Mouse (Mus musculus) retina, postnatal 1 day (tissue): ENCODE measurements around the gene Gm20388.
"Not testable (repeated sequence)": the region's sequence is repeated elsewhere in the genome, so short reads cannot be mapped to it uniquely, and the experiment has no call there.

Source experiments
- DNase-seq: peaks from one replicate; pipeline ENCODE4 v3.0.0-alpha.2; 2012

Gm20388 gene

DNA sequence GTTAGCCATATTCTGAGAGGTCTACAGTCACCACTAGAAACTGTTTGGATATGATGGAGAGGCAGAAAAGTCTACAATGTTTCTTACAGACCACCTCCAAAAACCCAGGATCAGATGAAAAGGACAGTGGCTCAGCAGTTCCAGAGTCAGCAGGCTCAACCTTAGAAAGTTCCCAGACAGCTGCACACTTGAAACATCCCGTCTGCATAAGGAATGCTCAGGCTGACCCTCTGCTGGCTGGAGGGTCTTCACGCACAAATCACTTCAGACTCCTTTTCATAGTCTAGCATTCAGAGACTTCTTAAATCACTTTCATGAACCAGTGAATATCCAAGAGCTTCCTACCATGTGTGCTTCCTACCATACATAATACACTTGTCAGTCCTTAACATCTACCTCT, 3081.7 kb downstream of the Gm20388 start:
- DNase-seq, result no peak

GRCm38 (mm10) chr8:122993031-122993430, 3082.4 kb downstream of the Gm20388 start:
- no peak for DNase-seq

DNA sequence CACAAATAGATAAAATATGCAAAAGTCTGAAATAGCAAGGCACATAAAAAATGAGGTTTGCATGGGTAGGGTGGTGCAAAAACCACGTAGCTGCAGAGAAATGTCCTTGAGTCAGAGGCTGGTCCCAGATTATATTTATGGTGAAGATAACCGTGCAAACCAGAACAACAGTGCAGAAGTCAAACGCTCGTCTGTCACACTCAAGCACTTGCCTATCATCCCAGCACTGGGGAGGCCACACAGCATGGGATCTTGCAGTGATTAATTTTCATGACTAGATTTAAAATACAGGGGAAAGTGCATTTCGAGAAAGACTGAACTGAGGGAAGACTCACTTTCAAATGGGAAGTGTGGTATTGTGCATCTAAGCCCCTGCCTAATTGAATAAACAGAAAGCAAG, 3083.1 kb downstream of the Gm20388 start:
- no peak for DNase-seq

- no peak for DNase-seq
These were observed 3087.3 kb downstream of the Gm20388 start for GRCm38 (mm10) chr8:122997963-122998362.

DNA sequence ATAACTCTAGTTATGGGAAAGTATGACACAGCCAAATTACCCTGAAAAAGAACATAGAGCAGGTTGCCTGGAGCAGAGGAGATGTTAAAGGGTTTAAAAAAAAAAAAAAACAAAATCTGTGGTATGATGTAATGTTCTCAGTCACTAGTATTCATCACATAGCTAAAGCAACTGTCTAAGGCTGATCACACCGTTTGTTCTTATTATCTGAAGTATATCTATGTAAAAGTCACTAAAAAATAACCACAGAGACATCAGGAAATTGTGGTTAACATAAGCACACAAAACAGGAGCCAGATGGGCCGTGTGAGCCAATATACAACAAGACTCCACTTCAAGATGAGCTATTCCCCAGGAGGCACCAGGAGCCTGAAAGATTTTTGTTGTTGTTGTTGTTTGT, 3089.7 kb downstream of the Gm20388 start:
- no peak for DNase-seq

DNA sequence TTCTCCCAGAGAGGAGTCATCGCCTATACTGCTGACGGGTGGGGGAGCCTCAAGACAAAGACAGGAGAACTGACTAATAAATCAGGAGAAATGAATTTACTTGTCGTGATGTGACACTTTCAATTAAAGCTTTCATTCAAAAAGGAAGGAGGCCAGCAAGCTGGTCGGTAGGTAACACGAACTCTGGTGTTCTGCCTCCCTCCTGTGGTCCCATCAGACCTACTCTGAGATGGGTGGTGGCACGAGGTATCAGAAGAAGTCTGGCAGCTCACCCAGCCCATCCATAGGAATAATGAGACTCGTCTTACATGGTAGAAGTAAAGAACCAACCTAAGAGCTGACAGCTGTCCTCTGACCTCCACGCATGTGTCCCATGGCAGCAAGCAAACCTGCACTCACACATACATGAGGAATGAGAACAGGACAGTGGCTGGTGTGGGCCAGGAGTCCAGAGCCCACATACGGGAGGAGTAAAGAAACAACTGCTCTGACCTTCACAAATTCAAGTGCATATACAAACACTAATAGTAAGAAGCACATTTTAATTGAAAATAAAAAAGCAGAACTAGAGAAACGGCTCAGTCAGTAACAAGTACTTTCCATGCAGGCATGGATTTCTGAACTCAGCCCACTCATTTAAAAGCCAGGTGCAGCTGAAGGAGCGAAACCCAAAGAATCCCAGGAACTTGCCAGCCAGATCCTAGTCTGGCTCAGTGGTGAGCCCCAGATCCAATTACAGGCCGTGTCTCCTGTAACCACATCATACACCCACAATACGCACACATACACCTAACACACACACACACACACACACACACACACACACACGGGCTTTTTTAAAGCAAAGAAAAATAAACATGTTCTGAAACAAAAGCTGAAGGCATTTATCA, 3093.6 kb downstream of the Gm20388 start:
- no peak for DNase-seq

- no peak for DNase-seq
These were observed 3094.7 kb downstream of the Gm20388 start for GRCm38 (mm10) chr8:123005328-123005727.

- DNase-seq, result no peak
These were observed 3095.2 kb downstream of the Gm20388 start for GRCm38 (mm10) chr8:123005805-123006204.

DNA sequence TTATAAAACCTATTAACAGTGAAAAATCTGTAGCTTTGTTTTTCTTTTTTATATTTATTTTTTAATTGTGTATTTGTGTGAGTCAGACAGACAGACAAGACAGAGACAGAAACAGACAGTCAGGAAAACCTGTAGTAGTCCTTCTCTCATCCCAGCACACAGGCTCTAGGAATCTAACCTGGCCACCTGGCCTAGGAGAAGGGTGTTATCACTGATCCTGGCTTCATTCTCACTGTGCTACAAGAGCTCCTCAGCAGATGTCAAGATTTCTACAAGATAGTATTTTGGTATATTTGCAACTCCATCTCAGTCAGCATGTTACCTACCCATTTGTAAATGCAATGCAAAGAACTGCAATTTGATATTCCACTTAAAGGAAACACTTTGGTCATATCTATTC, 3100.7 kb downstream of the Gm20388 start:
- no peak for DNase-seq

DNA sequence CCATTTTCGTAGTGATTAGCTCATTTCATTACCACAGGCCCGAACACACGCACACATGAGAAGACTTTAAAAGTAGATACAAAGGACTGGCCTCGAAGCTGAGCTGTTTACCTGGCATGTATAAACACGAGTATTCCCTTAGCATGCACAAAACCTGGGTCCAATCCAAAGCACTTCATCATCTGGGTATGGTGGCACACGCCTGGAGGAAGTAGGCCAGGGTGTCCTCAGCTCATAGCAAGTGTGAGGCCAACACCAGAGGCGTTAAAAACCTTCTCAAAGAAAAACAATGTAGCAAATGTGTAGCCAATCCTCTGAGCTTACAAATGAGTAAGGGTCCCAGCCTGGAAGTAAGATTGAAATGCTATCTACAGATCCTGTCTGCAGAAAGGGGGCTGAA, 3103.8 kb downstream of the Gm20388 start:
- DNase-seq, result no peak

- no peak for DNase-seq
These were observed 3104.4 kb downstream of the Gm20388 start for GRCm38 (mm10) chr8:123015074-123015473.

DNA sequence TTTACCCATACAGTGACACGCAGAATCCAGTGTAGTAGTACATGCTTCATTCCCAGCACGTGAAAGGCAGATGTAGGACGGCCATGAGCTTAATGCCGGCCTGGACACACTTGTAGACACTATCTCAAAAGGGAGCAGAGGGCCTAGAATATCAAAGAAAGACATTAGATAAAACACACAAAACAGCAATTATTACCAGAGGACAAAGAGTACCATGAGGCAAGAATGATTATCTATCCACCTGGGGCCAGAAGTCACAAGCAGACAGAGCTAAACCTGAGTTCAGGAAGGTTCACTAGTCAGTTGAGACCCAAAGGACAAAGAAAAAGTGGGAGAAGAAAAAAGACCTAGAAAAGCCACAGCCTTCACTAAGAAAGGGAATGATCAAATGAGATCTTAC, 3106.5 kb downstream of the Gm20388 start:
- DNase-seq, result no peak

GRCm38 (mm10) chr8:123018484-123019164, 3108.0 kb downstream of the Gm20388 start:
- no peak for DNase-seq

DNA sequence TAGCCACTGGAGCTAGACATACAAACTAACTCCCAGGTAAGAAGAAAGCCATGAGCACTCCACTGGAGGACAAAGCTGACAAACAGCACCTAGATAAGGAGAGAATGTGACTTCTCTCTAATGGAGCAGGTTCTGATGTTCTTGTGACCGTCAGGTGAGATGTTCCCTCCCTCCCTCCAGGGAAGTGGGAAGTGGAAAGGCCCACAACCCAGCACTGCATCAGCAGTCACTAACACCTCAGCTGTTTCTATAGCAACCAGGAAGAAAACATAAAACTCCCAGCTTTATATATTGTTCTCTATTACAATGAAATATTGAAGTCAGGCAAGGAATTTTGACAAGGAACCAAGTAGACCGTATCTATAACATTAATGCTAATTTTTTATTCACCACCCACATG, 3109.4 kb downstream of the Gm20388 start:
- DNase-seq, result no peak

GRCm38 (mm10) chr8:123020859-123021258, 3110.2 kb downstream of the Gm20388 start:
- no peak for DNase-seq

DNA sequence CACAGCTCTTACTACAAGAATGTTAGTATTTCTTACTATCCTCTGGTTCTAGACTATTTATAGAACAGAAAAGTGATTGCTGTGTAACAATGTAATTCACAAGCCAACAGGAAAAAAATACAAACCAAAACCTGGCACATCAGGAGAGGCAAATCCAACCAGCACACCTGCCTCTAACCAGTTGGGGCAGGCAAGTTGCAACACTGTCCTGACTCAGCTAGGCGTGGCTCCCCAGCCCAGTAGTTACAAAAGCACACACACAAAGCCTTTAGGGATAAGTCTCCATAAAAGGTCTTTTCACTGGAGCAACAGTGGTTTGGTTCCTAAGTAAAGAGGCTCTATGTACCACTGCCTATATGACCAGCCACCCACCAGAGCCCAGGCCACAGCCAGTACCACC, 3110.6 kb downstream of the Gm20388 start:
- no peak for DNase-seq

DNA sequence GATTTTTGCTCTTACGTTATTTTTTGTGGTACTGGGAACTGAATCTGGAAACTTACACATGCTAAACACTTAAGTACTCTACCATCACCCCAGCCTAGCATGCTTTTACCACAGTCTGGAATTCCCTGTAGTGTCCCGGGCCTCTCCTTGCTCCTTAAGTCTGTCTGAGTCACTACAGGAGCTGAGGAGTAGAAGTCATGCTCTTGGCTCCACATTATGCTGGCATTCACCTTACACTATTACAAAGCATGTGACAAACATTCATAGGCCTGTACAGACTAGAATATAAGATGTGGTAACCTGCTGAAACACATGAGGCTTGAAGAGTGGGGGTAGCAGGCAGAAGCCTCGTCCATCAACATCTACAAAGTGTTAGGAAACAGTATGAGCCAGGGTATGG, 3112.1 kb downstream of the Gm20388 start:
- no peak for DNase-seq

DNA sequence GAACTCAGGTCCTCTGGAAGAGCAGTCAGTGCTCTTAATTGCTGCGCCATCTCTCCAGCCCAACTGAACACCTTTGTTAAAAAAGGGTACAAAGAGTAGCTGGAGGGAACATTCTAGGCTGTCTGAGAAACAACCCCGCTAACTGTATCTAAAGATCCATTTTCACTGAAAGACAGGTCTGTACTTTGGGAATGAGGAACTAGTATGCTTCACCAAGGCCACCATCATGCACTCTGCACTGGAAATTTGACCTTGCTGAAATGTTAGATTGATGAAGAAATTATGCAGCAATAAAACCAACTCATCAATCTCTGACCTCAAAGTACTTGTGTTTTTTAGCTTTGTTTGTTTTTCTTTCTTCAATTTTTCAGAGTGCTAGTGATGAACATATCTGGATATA, 3113.6 kb downstream of the Gm20388 start:
- no peak for DNase-seq

- DNase-seq, result no peak
These were observed 3115.3 kb downstream of the Gm20388 start for GRCm38 (mm10) chr8:123025951-123026351.

DNA sequence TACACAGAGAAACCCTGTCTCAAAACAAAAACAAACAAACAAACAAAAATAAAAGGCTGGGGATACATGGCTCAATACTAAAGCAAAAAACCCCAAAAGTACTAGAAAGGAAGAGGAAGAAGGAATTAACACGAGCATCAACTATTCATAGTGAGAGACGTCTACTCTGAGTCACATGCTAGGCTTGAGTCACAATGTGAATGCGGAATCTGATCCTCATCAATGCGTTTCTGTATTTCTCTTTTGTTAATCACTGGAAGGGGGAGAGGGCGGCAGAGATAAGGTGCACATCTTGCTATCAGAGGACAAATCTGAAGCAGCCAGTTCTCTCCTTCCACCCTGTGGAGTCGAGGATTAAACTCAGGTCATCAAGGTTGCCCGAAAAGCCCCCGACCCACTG, 3117.1 kb downstream of the Gm20388 start:
- no peak for DNase-seq

GRCm38 (mm10) chr8:123030091-123030490, 3119.4 kb downstream of the Gm20388 start:
- DNase-seq, result not testable (repeated sequence)

DNA sequence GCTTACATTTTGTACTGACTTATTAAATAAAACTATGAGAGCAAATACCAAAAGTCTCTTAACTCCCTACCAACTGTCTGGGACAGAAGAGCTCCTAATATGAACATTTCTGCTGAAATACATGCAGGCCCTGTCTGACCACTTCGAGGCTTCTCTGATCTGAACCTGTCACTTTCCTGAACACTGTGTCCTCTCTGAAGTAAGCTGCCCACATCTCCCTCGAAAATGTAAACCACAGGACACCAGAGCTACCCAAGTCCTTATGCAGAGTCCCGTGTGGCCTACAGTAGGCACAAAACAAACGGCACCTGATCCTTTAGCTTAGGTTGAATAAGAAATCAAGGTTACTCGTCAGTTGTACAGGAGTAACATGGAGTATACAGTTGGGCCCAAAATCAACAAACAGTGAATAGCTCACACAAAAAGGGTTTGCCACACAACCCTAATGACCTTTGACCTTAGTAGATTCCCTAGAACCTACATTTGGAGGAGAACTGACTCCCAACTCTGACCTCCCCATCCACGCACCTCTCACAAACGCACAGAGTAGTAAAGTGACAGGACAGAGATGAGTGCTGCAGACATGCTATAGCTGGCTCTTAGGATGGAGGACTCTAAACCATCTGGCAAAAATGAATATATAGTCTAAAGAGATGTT, 3120.8 kb downstream of the Gm20388 start:
- DNase-seq, result no peak

- DNase-seq, result peak; percentile 17
These were observed 3122.1 kb downstream of the Gm20388 start for GRCm38 (mm10) chr8:123032730-123033129.

GRCm38 (mm10) chr8:123033431-123033830, 3122.8 kb downstream of the Gm20388 start:
- no peak for DNase-seq
